In the genomic region with DNA sequence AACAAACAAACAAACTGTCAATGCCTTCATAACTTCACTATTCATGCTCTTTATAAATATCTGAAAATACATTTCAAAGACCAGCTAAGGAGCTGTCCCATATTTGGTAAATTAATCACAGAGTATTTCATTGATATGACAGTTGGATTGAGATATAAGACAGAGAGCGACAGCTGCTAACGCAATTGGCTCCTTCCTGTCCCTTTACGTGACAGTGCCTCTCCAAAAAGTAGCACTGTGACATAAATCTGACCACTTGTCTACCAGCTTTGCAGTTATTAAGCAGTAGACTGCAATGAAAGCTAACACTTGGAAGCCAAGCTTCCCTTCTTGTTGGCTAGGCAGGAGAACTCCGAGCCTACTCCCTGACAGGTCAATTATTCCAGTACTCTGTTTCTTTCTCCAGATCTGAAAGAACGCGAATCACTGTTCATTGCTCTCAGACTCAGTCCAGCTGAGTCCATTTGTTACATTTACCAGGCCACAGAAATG, we compare ENCODE assay signal across 20 mouse cellular contexts.
DNase-seq lines count a peak whose midpoint lies in the region; ATAC-seq and TF ChIP-seq lines count a peak whose summit lies in the region.
"Had no signal": no experiment of that assay in that cellular context is flagged by ENCODE, and none has a peak within 500 bp of the region (broad histone marks: within the 10 kb centered on the region; RNA-seq: fewer than 3 reads in every experiment).

No protein-coding gene starts in this region.

- no peaks in the 10 kb centered on the region for H3K27me3 ChIP-seq in kidney, embryonic 15.5 days
- H3K27me3 ChIP-seq in C2C12 (ENCODE audit: control insufficient read depth, insufficient read depth, insufficient read length), result no peaks in the 10 kb centered on the region
- H3K27me3 ChIP-seq in limb, embryonic 10.5 days (ENCODE audit: low read depth, poor library complexity, severe bottlenecking), result no peaks in the 10 kb centered on the region
- H3K27me3 ChIP-seq: embryonic facial prominence, embryonic 15.5 days; heart, embryonic 12.5 days; hindbrain, embryonic 15.5 days had no signal

- H3K4me1 ChIP-seq in kidney, embryonic 15.5 days, result peaks cover 8% of the 10 kb centered on the region; the same call in 1 of the 2 replicates
- H3K4me1 ChIP-seq in limb, embryonic 10.5 days, result peaks cover 39% of the 10 kb centered on the region
- H3K4me1 ChIP-seq: embryonic facial prominence, embryonic 15.5 days; heart, embryonic 12.5 days; hindbrain, embryonic 15.5 days had no signal

- no peak for ATAC-seq in kidney, embryonic 15.5 days (replicated peaks; ENCODE audit: low FRiP score)
- ATAC-seq: forebrain, embryonic 16.5 days had no signal

- no peak overlapping the region for H3K9ac ChIP-seq in kidney, embryonic 15.5 days
- H3K9ac ChIP-seq: embryonic facial prominence, embryonic 15.5 days; heart, embryonic 12.5 days; hindbrain, embryonic 15.5 days had no signal

- no peaks in the 10 kb centered on the region for H3K9me3 ChIP-seq in kidney, embryonic 15.5 days (replicated peaks)
- no peaks in the 10 kb centered on the region for H3K9me3 ChIP-seq in limb, embryonic 10.5 days (replicated peaks)
- H3K9me3 ChIP-seq: embryonic facial prominence, embryonic 15.5 days; heart, embryonic 12.5 days; hindbrain, embryonic 15.5 days had no signal

- H3ac ChIP-seq in C2C12 (ENCODE audit: control insufficient read depth, insufficient read length, low read depth), result no peak overlapping the region

- 50% methylated on average over 6 of the region's 6 CpGs for WGBS in kidney, embryonic 15.5 days
- 67% methylated on average over 6 of the region's 6 CpGs for WGBS in limb, embryonic 10.5 days

- no peak overlapping the region for H3K4me2 ChIP-seq in kidney, embryonic 15.5 days
- H3K4me2 ChIP-seq: embryonic facial prominence, embryonic 15.5 days; heart, embryonic 12.5 days; hindbrain, embryonic 15.5 days had no signal

- no peak overlapping the region for H3K4me3 ChIP-seq in kidney, embryonic 15.5 days (replicated peaks)
- no peak overlapping the region for H3K4me3 ChIP-seq in C2C12 (ENCODE audit: insufficient read depth, poor library complexity, severe bottlenecking)
- no peak overlapping the region for H3K4me3 ChIP-seq in limb, embryonic 10.5 days
- H3K4me3 ChIP-seq: embryonic facial prominence, embryonic 15.5 days; erythroblast, embryonic 14.5 days; gastrocnemius, adult 2 months; heart, embryonic 12.5 days; hindbrain, embryonic 15.5 days had no signal

- H3K36me3 ChIP-seq in kidney, embryonic 15.5 days, result no peaks in the 10 kb centered on the region
- H3K36me3 ChIP-seq in C2C12 (ENCODE audit: control insufficient read depth, insufficient read depth), result no peaks in the 10 kb centered on the region
- peaks cover 11% of the 10 kb centered on the region; the same call in 1 of the 2 replicates for H3K36me3 ChIP-seq in limb, embryonic 10.5 days
- H3K36me3 ChIP-seq: heart, embryonic 12.5 days; hindbrain, embryonic 15.5 days had no signal

- no peak for DNase-seq in kidney, postnatal 4 days
- DNase-seq in brain, adult 2 months (ENCODE audit: low read depth, low spot score), result peak; percentile 2
- DNase-seq in limb, embryonic 10.5 days (ENCODE audit: low spot score), result no peak
- no peak for DNase-seq in left cerebral cortex, adult 8-10 months (ENCODE audit: low spot score in 2 of 2)
- no peak for DNase-seq in cerebellum, adult 18-20 months
- DNase-seq: adrenal gland, adult 8-10 months; adrenal gland, postnatal 36 days; cerebellum, adult 11-12 months; cerebellum, adult 9-11 months; cerebellum, postnatal 36 days; gastrocnemius, adult 2 months; gastrocnemius, postnatal 25 days; heart, postnatal 36 days had no signal

- H3K79me2 ChIP-seq in C2C12 (ENCODE audit: control insufficient read depth, insufficient read depth), result no peaks in the 10 kb centered on the region

- H3K27ac ChIP-seq in kidney, embryonic 15.5 days, result peak overlapping the region; percentile 68; the same call in 1 of the 2 replicates
- H3K27ac ChIP-seq in limb, embryonic 10.5 days, result peak overlapping the region; percentile 46
- H3K27ac ChIP-seq: embryonic facial prominence, embryonic 15.5 days; gastrocnemius, adult 2 months; hindbrain, embryonic 15.5 days had no signal

- H3K79me3 ChIP-seq in C2C12 (ENCODE audit: low read depth), result no peaks in the 10 kb centered on the region

- TF ChIP-seq CTCF in C2C12 (IDR thresholded peaks at IDR 0.05; ENCODE audit: control insufficient read depth, insufficient read depth, insufficient read length), result no peak

TF ChIP-seq in C2C12, 6 proteins besides CTCF, POLR2A, EP300 and RAD21:
- TF ChIP-seq MYOD1 (IDR thresholded peaks at IDR 0.05; ENCODE audit: control insufficient read depth, insufficient read length, low read depth), result peak; percentile 70
- TF ChIP-seq FOSL1 (IDR thresholded peaks at IDR 0.05; ENCODE audit: insufficient read depth, low read length, poor library complexity, severe bottlenecking), result no peak
- no peak for TF ChIP-seq CEBPB (IDR thresholded peaks at IDR 0.05; ENCODE audit: low read depth)
TF ChIP-seq in C2C12: peak in this region for 1.
